Mouse (Mus musculus): ENCODE measurements around the gene Tpcn2. TPM values are rescaled to one million over a fixed set of nuclear protein-coding genes. Genes with fewer than 3 reads are reported as not detected.

The Tpcn2 gene
- polyA plus RNA-seq, 1 experiment from 2014 or later: 4.6 TPM

GRCm38 (mm10) chr7:145173116-145173515 lies 110.7 kb downstream of the Tpcn2 start:
- 26% methylated on average over 12 of the region's 12 CpGs for WGBS
- H3K4me1 ChIP-seq (replicated peaks): peaks cover 6% of the 10 kb centered on the region; the same call in 1 of the 2 replicates
- ATAC-seq (replicated peaks; ENCODE audit: insufficient number of reproducible peaks, insufficient read depth, low FRiP score, low read depth): no peak
- no peak overlapping the region for H3K4me2 ChIP-seq
- no peak overlapping the region for H3K4me3 ChIP-seq
- no peaks in the 10 kb centered on the region for H3K36me3 ChIP-seq
- H3K9ac ChIP-seq: no peak overlapping the region
- H3K9me3 ChIP-seq (replicated peaks): no peaks in the 10 kb centered on the region
- peaks cover 4% of the 10 kb centered on the region; the same call in 1 of the 2 replicates for H3K27me3 ChIP-seq
- H3K27ac ChIP-seq: no peak overlapping the region

DNA sequence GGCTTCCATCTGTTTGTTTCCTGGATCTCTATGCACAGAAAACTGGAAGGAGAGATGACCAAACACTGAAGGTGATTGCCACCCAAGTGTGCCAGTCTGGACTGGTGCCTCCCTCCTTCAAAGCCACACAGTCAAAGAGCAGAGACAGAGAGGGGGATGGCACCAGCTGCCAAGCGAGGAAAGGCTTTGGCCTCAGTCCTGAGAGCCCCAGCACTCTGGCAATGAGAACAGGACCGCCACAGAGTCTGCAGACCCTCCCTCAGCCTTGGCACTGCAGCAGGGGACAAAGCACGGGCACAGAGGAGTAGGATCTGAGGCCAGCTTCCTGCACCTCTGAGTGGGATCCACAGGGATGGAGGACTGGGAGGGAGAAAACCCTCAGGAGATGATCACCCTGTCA lies 114.1 kb downstream of the Tpcn2 start:
- H3K27ac ChIP-seq: no peak overlapping the region
- no peak overlapping the region for H3K4me3 ChIP-seq
- ATAC-seq (replicated peaks; ENCODE audit: insufficient number of reproducible peaks, insufficient read depth, low FRiP score, low read depth): no peak
- H3K9me3 ChIP-seq (replicated peaks): no peaks in the 10 kb centered on the region
- 63% methylated on average over 3 of the region's 3 CpGs for WGBS
- H3K27me3 ChIP-seq: peaks cover 6% of the 10 kb centered on the region; the same call in 1 of the 2 replicates
- H3K9ac ChIP-seq: no peak overlapping the region
- no peaks in the 10 kb centered on the region for H3K4me1 ChIP-seq (replicated peaks)
- no peaks in the 10 kb centered on the region for H3K36me3 ChIP-seq
- H3K4me2 ChIP-seq: no peak overlapping the region

DNA sequence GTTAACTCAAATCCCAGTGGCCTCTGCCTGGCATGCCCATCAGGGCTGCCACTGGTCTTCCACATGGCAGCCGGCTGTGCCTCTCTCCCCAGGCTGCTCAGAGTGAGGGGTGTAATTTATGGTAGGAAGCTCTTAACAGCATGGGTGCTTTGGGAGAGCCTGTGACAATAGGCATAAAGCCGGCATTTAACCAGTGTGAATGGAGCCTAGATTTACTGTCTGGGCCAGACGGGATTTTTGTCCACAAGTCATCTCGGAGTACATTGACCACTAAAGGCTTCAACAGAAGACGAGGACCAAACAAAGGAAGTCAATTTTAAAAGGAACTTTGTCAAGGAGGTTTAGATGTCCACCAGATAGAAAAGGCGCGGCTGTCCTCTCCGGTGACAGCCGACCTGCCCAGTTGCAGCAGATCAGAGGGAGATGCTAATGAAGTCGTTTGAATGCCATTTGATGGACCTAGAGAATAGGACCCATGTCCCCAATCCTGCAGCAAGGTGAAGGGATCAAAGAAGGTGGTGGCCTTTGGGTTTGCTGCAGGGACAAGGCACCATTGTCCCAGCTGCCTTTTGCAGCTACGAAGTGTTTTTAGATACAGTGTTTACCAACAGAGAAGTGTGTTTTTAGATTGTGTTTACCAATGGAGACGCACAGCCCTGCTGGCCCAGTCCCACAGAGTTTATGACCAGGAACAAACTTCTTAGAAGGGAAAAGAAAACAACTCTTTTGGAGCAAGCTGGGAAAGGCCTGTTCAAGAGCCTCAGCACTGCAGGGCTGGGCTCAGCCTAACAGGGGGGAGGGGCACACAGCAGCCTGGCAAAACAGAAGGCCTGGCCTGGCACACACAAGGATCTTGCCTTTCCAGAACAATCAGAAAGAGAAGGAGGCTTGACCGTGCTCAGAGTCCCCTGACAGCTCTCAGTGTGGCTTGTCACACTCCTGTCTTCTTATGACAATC lies 124.2 kb downstream of the Tpcn2 start:
- H3K9ac ChIP-seq: no peak overlapping the region
- H3K4me2 ChIP-seq: no peak overlapping the region
- H3K27me3 ChIP-seq: no peaks in the 10 kb centered on the region
- WGBS: 60% methylated on average over 13 of the region's 13 CpGs
- peak overlapping the region; percentile 20; the same call in 1 of the 2 replicates for H3K27ac ChIP-seq
- H3K4me3 ChIP-seq: no peak overlapping the region
- H3K36me3 ChIP-seq: no peaks in the 10 kb centered on the region
- ATAC-seq (replicated peaks; ENCODE audit: insufficient number of reproducible peaks, insufficient read depth, low FRiP score, low read depth): 0 out of 2 replicates have a peak, but pooled peaks have one; percentile 61
- no peaks in the 10 kb centered on the region for H3K9me3 ChIP-seq (replicated peaks)
- peaks cover 11% of the 10 kb centered on the region; the same call in 1 of the 2 replicates for H3K4me1 ChIP-seq (replicated peaks)

DNA sequence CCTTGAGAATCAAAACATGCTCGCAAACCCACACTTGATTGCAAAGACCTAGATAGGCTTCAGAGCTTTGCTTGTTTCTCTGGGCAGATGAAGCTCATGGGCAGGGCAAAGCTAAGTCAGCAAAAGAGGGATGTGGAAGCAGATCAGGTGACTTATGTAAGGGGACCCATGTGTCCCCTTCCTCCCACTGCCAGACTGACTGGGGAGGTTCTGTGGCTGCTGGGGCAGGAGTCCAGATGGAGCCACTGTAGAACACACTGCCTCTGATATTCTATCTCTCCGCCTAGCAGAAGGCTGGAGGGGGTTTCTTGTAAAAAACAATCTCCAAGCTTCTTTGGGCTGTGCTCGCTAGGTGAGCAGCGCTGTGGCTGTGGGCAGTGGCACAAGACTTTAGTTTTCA lies 128.1 kb downstream of the Tpcn2 start:
- WGBS: 72% methylated on average over 4 of the region's 4 CpGs
- H3K27me3 ChIP-seq: no peaks in the 10 kb centered on the region
- no peak overlapping the region for H3K4me3 ChIP-seq

DNA sequence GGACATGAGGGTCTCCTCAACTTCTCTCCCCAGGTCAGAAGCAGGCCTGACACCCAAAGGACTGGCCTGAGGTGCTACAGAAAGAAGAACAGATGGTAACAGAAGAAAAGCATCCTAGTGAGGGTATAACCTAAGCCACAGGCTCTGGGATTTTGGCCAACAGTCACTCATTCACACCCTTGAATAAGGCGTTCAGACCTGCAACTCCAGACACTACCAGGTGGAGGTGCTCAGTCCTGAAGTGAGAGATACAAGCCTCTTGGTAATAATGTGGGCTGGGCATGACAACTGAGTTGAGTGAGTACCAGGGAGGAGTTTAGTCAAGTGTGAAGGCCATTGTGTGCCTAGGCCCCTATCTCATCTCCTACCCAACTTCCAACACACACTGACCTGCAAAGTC lies 129.7 kb downstream of the Tpcn2 start:
- Histone ChIP-seq H3K4me2 (no peak overlapping the region), H3K4me1 (replicated peaks) (no peaks in the 10 kb centered on the region), H3K27ac (no peak overlapping the region), H3K9me3 (replicated peaks) (no peaks in the 10 kb centered on the region), H3K9ac (no peak overlapping the region), H3K36me3 (no peaks in the 10 kb centered on the region), H3K27me3 (no peaks in the 10 kb centered on the region), H3K4me3 (no peak overlapping the region)
- no peak for ATAC-seq (replicated peaks; ENCODE audit: insufficient number of reproducible peaks, insufficient read depth, low FRiP score, low read depth)
- 81% methylated on average over 1 of the region's 1 CpGs for WGBS

More for the DNA sequence above, 128.1 kb downstream of the Tpcn2 start:
- Histone ChIP-seq H3K4me2 (no peak overlapping the region), H3K36me3 (no peaks in the 10 kb centered on the region), H3K9ac (no peak overlapping the region), H3K27ac (no peak overlapping the region), H3K9me3 (replicated peaks) (no peaks in the 10 kb centered on the region), H3K4me1 (replicated peaks) (peaks cover 11% of the 10 kb centered on the region; the same call in 1 of the 2 replicates)
- ATAC-seq (replicated peaks; ENCODE audit: insufficient number of reproducible peaks, insufficient read depth, low FRiP score, low read depth): no peak

GRCm38 (mm10) chr7:145151845-145152244 lies 132.0 kb downstream of the Tpcn2 start:
- H3K4me2 ChIP-seq: no peak overlapping the region
- no peak for ATAC-seq (replicated peaks; ENCODE audit: insufficient number of reproducible peaks, insufficient read depth, low FRiP score, low read depth)

DNA sequence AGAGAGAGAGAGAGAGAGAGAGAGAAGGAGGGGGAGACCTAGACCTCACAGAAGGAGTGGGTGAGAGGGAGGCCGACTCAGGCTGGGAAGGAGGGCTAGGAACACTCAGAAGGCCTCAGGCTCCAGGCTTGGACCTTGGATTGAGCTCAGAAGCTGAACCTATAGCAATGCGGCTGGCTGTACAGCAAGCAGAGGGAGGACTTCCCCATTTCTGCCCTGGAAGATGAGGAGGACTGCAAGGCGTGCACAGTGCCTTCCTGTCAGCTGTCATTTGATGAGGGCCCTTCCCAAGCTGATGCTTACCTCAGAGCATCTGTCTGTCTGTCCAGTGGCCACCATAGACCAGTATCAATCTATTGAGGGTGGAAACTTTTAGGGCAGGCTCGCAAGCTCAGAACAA lies 134.9 kb downstream of the Tpcn2 start:
- no peaks in the 10 kb centered on the region for H3K4me1 ChIP-seq (replicated peaks)
- no peak overlapping the region for H3K27ac ChIP-seq
- no peaks in the 10 kb centered on the region for H3K9me3 ChIP-seq (replicated peaks)
- no peak overlapping the region for H3K9ac ChIP-seq
- 75% methylated on average over 4 of the region's 4 CpGs for whole genome bisulfite sequencing
- ATAC-seq (replicated peaks; ENCODE audit: insufficient number of reproducible peaks, insufficient read depth, low FRiP score, low read depth): no peak
- no peak overlapping the region for H3K4me2 ChIP-seq
- no peak overlapping the region for H3K4me3 ChIP-seq
- no peaks in the 10 kb centered on the region for H3K36me3 ChIP-seq
- H3K27me3 ChIP-seq: no peaks in the 10 kb centered on the region

More at GRCm38 (mm10) chr7:145151845-145152244, 132.0 kb downstream of the Tpcn2 start:
- H3K9me3 ChIP-seq (replicated peaks): no peaks in the 10 kb centered on the region
- no peaks in the 10 kb centered on the region for H3K27me3 ChIP-seq
- no peak overlapping the region for H3K27ac ChIP-seq
- no peak overlapping the region for H3K9ac ChIP-seq
- H3K36me3 ChIP-seq: no peaks in the 10 kb centered on the region
- no peak overlapping the region for H3K4me3 ChIP-seq
- WGBS: 70% methylated on average over 3 of the region's 3 CpGs
- no peaks in the 10 kb centered on the region for H3K4me1 ChIP-seq (replicated peaks)

DNA sequence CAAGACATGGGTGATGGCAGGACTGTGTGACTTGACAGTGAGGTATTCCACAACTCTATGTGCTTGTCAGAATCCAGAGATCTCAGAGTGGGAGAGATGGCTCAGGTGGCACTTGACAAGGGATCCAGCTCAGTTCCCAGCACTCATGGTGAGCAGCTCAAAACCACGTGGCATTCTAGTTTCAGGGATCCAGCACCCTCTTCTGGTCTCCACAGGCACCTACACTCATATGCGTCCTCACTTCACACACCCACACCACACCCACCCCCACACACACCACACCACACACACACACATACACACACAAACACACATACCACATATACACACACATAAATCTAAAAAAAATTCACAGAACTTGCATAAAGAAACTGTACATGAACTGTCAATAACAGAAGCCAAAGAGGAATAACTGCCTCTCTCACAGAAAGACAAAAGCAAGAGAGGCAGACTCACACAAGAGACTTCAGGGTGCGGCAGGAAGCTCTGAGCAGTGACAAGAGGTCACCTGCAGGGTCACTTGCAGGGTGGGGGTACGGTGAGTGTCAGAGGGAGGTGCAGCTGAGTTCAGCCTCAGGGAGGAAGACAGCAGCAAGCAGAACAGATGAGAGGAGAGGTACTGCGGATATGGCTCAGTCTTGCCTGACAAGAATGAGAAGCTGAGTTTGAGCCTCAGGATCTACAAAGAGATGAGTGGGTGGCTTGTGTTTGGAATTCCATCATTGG lies 135.7 kb downstream of the Tpcn2 start:
- 84% methylated on average over 5 of the region's 5 CpGs for WGBS
- H3K27ac ChIP-seq: no peak overlapping the region
- H3K36me3 ChIP-seq: no peaks in the 10 kb centered on the region
- no peak overlapping the region for H3K9ac ChIP-seq
- no peaks in the 10 kb centered on the region for H3K27me3 ChIP-seq
- ATAC-seq (replicated peaks; ENCODE audit: insufficient number of reproducible peaks, insufficient read depth, low FRiP score, low read depth): no peak
- H3K4me1 ChIP-seq (replicated peaks): no peaks in the 10 kb centered on the region
- H3K4me2 ChIP-seq: no peak overlapping the region
- no peak overlapping the region for H3K4me3 ChIP-seq
- no peaks in the 10 kb centered on the region for H3K9me3 ChIP-seq (replicated peaks)

DNA sequence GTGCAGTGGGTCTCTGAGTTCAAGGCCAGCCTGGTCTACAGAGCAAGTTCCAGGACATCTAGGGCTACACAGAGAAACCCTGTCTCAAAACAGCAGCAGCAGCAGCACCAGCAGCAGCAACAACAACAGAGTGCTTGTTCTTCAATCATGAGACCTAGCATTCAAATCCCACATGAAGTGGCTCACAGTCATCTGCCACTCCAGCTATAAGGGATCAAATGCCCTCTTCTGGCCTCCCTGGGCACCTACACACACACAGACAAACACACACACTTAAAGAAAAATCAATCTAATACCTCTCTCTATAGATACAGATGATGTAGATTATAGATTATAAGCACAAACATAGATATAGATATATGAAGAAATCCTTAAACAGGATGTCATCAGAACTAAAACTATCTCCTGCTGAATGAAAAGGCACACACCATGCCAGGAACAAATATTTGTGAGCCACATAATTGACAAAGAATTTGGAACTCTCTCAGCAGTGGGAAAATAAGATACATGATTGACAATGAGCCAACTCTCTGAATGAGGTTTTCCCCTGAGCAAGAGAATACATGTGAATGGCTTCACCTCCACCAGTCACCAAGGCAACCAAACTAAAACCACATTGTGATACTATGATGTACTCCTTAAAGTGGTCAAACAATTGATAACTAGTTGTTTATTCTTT lies 137.4 kb downstream of the Tpcn2 start:
- Histone ChIP-seq H3K27ac (no peak overlapping the region), H3K4me2 (no peak overlapping the region), H3K4me3 (no peak overlapping the region), H3K9me3 (replicated peaks) (no peaks in the 10 kb centered on the region), H3K9ac (no peak overlapping the region), H3K4me1 (replicated peaks) (no peaks in the 10 kb centered on the region), H3K36me3 (no peaks in the 10 kb centered on the region), H3K27me3 (no peaks in the 10 kb centered on the region)
- ATAC-seq (replicated peaks; ENCODE audit: insufficient number of reproducible peaks, insufficient read depth, low FRiP score, low read depth): no peak

- WGBS: 48% methylated on average over 3 of the region's 3 CpGs
Measured at GRCm38 (mm10) chr7:145143502-145144070, 140.2 kb downstream of the Tpcn2 start.

DNA sequence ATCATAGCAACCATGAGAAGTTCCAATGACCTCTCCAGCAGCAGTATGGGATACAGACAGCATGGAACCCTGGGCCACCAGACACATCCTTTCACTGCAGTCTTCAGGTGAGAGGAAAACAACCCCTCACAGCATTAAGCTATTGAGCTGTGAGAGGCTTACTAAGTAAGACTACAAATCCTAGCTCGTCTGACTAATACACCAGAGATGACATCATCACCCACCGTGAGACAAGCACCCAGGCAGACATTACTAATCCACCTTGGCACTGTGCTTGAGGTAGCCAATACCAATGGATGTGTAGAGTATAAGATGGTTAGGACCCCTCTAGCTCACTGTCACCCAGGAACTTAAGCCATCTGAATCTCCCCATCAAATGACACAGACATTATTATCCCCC lies 143.2 kb downstream of the Tpcn2 start:
- Histone ChIP-seq H3K36me3 (no peaks in the 10 kb centered on the region), H3K9ac (no peak overlapping the region), H3K27ac (no peak overlapping the region), H3K4me3 (no peak overlapping the region), H3K9me3 (replicated peaks) (no peaks in the 10 kb centered on the region), H3K27me3 (no peaks in the 10 kb centered on the region), H3K4me2 (no peak overlapping the region), H3K4me1 (replicated peaks) (no peaks in the 10 kb centered on the region)
- ATAC-seq (replicated peaks; ENCODE audit: insufficient number of reproducible peaks, insufficient read depth, low FRiP score, low read depth): no peak
- 37% methylated on average over 2 of the region's 2 CpGs for WGBS

More at GRCm38 (mm10) chr7:145143502-145144070, 140.2 kb downstream of the Tpcn2 start:
- Histone ChIP-seq H3K27ac (no peak overlapping the region), H3K4me2 (no peak overlapping the region), H3K36me3 (no peaks in the 10 kb centered on the region), H3K9ac (no peak overlapping the region), H3K9me3 (replicated peaks) (no peaks in the 10 kb centered on the region), H3K4me3 (no peak overlapping the region), H3K4me1 (replicated peaks) (no peaks in the 10 kb centered on the region), H3K27me3 (no peaks in the 10 kb centered on the region)
- no peak for ATAC-seq (replicated peaks; ENCODE audit: insufficient number of reproducible peaks, insufficient read depth, low FRiP score, low read depth)
